Mouse (Mus musculus): ENCODE measurements around the gene Pcgf6.
"Not testable (repeated sequence)": the region's sequence is repeated elsewhere in the genome, so short reads cannot be mapped to it uniquely, and the experiment has no call there.

Pcgf6 gene

GRCm38 (mm10) chr19:47026513-47026912 lies 24.2 kb downstream of the Pcgf6 start:
- CTCF ChIA-PET, result interaction anchor here (0.7 kb wide), 1 partner anchor 776 kb away, joined by 5 read pairs; no protein-coding TSS in a partner anchor

GRCm38 (mm10) chr19:47024954-47025353 lies 25.8 kb downstream of the Pcgf6 start:
- CTCF ChIA-PET, result interaction anchor here (0.5 kb wide), 1 partner anchor 115 kb away, joined by 3 read pairs; no protein-coding TSS in a partner anchor

- CTCF ChIA-PET, result no interaction called here
These were observed 27.2 kb downstream of the Pcgf6 start for GRCm38 (mm10) chr19:47023546-47023945.

GRCm38 (mm10) chr19:47022709-47023108 lies 28.0 kb downstream of the Pcgf6 start:
- CTCF ChIA-PET, result no interaction called here

DNA sequence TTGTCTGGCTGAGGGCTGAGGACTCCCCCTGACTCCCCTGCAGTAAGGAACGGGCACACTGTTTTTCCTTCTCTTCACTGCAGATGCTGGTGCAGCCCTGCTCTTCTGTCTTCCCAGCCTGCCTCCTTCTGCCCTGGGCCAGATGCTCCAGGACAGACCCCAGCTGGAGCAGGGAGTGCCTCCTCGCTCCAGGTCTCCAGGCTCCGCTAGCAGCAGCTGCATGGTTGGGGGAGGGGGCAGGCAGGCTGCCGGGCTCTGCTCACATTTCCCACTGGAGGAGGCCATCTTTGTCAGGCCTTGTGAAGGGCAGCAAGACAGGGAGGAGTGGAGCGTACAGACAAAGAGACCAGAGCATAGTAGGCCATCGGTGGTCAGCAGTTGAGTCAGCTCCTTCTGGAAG lies 31.4 kb downstream of the Pcgf6 start:
- CTCF ChIA-PET, result no interaction called here

DNA sequence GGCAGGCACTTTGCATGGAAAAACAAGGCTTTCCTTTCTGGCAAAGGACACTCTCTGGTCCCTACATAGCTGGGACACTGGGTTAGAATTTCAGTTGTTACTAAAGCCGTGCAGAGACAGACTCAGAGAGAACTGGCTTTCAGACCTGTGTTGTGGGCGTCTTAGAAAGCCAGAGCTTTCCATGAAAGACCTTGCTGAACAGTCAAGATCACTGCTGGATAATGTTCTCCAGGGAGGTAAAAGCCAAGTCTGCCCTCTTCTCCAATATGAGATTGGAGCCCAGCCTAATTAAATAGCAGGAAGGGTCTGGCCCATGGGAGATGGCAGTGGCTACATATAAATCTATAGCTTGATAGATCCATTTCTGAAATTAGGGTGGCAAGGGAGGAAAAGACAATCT lies 32.4 kb downstream of the Pcgf6 start:
- CTCF ChIA-PET, result no interaction called here

DNA sequence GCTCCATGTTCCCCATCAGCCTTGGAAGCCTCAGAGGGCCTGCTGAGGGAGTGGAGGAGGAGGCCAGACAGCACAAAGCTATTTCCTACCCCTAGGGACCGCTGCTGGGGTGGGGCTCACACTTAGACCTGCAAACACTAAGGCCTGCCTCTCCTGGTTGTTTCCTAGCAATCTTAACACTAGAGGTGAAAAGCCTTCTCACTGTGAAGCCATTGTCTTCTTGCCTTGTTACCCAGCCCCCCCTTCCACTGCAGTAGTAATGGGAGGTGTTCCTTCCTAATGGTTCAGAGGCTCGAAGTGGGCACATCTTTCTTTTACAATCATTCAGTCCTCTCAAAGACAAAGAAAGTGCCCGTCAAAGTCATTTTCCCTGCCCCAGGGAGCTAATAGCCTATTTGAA lies 32.9 kb downstream of the Pcgf6 start:
- CTCF ChIA-PET, result no interaction called here

DNA sequence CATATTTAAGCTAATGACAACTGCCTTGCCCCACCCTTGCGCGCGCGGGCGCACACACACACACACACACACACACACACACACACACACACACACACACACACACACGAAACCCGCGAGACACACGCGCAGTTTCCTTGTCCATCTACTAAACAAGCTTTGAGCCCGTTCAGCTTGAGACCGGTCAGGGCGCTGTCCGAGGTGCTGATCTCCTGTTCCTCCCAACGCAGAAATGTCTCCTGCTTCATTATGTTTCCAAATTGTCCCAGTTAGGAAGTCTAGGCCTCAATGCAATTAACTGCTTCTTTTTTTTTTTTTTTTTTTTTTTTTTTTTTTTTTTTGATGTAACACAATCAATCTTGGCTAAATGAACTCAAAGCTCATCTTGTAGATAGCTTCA lies 34.2 kb downstream of the Pcgf6 start:
- CTCF ChIA-PET, result interaction anchor here (0.6 to 0.7 kb wide), 3 partner anchors 450 to 1162 kb away, joined by 3 to 8 read pairs (median 4); no protein-coding TSS in a partner anchor

- CTCF ChIA-PET, result interaction anchor here (0.7 kb wide), 1 partner anchor 1115 kb away, joined by 8 read pairs; no protein-coding TSS in a partner anchor
These were observed 34.7 kb downstream of the Pcgf6 start for GRCm38 (mm10) chr19:47015965-47016364.

DNA sequence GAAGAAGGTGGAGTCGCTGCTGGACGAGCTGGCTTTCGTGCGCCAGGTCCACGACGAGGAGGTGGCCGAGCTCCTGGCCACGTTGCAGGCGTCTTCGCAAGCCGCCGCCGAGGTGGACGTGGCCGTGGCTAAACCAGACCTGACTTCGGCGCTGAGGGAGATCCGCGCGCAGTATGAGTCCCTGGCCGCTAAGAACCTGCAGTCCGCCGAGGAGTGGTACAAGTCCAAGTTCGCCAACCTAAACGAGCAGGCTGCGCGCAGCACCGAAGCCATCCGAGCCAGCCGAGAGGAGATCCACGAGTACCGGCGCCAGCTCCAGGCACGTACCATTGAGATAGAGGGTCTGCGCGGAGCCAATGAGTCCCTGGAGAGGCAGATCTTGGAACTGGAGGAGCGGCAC lies 35.3 kb downstream of the Pcgf6 start:
- CTCF ChIA-PET, result no interaction called here

- CTCF ChIA-PET, result no interaction called here
These were observed 36.0 kb downstream of the Pcgf6 start, which contains the start of the genes Ina and Nt5c2 for GRCm38 (mm10) chr19:47014447-47015381. Gene Ina (plus strand): TSS chr19:47014698. Gene Nt5c2 (minus strand): TSS chr19:47015153.

GRCm38 (mm10) chr19:47014159-47014446 lies 36.6 kb downstream of the Pcgf6 start:
- CTCF ChIA-PET, result no interaction called here

DNA sequence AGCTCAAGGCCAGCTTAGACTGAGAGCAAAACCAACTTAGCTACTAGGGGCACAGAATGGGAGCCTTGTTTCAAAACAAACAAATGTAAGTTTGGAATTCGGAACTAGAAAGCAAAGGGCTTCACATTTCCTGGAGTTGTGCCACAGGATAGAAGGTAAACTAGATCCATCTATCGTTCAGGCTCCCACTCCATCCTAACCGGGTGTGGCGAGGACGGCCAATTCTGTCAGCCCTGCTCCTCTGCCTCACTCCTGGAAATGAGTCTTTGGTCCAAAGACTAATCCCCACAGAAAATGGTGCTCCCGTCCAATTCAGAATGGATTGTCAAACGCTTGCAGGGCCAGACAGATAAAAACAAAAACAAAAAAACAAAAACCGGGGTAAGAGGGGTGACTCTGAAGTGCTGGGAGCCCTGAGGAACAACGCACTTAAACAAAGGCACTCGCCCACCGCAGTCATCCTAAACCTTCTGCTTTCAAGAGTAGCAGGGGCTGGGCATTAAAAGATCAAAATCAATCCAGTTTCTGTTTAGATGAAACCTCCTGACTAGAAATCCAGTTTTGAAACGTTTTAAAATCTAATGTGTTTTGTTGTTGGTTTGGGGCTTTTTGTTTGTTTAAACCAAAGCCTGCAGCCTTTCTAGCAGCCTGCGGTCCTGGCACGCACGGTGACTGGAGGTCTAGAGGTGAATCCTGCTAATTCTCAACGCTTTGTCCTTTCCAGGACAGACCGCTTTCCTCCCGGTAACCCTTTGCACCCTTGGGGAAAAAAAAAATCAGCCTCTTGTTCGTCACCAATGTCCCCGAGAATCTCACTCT lies 37.2 kb downstream of the Pcgf6 start:
- CTCF ChIA-PET, result no interaction called here

GRCm38 (mm10) chr19:47012521-47013130 lies 38.1 kb downstream of the Pcgf6 start:
- CTCF ChIA-PET, result no interaction called here

DNA sequence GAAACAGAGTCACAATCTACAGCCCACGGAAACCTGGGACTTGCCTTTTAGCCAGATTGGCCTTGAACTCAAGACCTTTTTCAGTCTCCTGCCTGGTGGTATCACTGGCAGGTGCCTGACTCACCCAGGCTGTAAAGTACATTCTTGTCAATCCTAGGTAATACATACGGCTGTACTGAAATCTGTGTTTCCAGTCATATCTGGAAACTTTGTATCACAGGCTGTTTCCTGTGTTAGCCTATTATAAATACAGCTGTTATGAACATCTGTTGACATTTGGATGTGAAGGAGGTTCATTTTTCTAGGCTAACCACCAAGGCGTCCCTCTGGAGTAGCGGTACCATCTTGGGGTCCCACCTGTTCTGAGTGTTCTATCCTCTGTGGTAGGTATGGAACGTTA lies 40.8 kb downstream of the Pcgf6 start:
- CTCF ChIA-PET, result no interaction called here

DNA sequence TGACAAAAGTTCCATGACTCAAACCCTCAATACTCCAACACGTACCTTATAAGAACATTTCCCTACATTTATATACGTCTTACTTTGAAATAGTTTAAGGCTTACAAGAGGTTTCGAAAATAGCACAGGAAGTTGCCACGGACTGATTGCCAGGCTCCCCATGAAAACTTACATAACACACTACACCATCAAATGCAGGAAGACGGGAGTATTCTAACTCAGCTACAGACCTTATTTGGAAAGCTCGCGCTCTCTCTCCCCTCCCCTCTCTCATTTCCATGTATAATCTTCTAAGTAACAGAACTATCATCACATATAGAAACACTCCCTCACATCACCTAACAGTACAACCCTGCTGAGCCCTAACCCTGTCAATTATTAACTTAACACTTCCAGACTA lies 41.3 kb downstream of the Pcgf6 start:
- CTCF ChIA-PET, result no interaction called here

DNA sequence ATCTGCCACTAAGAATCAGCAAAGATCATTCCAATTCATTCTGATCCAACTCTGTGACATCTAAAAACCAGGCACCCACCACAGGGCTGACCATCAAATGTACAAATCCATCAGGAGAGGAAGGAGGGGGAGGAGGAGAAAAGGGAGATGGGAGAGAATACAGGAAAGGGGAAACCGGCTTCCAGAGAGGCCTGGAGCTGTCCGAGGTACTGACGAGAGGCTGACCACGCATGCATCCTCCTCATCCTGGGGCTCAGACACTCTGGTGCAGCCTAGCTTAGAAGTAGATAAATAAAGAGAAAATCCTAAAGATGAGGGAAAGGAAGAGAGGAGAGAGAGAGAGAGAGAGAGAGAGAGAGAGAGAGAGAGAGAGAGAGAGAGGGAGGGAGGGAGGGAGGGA lies 44.4 kb downstream of the Pcgf6 start:
- CTCF ChIA-PET, result no interaction called here

DNA sequence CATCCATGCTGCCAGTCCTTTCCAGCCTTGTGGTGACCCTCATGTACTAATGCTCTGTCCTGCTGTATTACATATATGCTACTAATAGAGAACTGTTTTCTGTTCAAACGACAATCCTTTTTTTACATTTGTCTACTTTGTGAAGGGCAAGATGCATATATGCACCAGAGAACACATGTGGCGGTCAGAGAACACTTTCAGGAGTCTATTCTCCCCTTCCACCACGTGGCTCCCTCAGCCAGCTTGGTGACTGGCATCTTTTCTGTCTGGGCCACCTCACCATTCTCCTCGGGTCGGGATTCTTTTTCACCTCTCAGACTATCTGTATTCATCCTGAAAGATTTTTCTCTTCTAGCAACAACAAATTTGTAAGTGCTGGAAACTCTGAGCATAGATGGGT lies 44.8 kb downstream of the Pcgf6 start:
- CTCF ChIA-PET, result no interaction called here

DNA sequence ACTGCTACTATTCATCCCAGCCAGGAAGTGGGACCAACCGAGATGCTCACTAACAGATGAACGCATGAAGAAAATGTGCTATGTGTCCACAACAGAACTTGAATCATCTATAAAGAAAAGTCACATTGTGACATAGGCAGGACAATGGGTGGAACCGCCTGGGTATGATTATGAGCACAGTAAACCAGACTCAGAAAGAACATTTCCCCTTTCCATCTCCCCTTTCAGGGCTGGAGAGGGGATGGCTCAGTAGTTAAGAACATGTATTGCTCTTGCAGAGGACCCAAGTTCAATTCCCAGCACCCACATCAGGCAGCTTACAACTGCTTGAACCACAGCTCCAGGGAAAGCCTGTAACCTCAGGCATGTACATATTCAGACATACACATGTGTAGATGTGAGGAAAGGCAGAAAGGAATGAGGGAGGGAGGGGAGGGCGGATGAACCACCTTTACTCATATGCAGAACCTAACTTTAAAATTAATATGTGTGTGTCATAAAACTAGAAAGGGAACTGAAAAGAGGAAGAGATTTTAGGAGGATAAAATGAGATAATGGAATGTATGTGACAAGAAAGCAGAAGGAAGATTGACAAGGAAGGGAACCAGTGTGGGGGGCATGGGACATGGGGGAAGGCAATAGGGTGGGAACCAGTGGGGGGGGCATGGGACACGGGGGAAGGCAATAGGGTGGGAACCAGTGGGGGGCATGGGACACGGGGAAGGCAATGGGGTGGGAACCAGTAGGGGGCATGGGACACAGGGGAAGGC lies 46.8 kb downstream of the Pcgf6 start:
- CTCF ChIA-PET, result no interaction called here

DNA sequence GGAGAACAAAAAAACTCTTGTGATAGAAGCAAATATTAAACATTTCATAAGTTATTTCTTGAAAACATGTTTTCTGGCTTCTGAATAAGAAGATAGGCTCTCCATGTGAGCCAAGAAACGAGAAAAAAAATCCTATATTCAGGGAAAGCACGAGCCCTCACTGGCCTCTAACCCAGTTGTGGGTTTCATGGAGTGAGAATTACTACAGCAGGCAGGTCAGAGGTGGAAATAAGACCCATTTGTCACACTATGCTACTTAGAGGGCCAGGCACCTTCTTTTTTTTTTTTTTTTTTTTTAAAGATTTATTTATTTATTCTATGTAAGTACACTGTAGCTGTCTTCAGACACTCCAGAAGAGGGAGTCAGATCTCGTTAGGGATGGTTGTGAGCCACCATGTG lies 50.3 kb downstream of the Pcgf6 start:
- CTCF ChIA-PET, result not testable (repeated sequence)

DNA sequence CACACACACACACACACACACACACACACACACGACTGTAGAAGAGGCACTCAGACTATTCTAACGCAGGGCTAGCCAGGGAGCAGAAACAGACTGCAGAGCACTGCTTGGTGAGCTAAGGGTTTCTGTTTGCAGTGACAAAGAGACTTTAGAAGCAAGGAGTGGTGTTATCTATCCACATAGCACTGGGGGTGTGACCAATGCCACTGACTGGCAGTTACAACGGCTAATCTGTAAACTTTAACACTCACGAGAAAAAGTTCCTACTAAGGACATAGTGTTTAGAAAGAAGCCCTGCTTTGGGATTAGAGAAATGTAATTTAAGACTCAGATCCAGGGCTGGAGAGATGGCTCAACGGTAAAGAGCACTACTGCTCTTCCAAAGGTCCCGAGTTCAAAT lies 51.0 kb downstream of the Pcgf6 start:
- CTCF ChIA-PET, result no interaction called here

GRCm38 (mm10) chr19:46998953-46999352 lies 51.8 kb downstream of the Pcgf6 start:
- CTCF ChIA-PET, result no interaction called here
